Mouse (Mus musculus) spleen, postnatal 14 days (tissue): ENCODE results near the gene Btbd35f13.
"Not testable (repeated sequence)": the region's sequence is repeated elsewhere in the genome, so short reads cannot be mapped to it uniquely, and the experiment has no call there.

Experiments
- DNase-seq, 2 experiments: peaks; one replicate each; pipeline ENCODE4 v3.0.0; 2021 to 2022; ENCODE audit warnings: low spot score in 2 of 2

Gene Btbd35f13

DNA sequence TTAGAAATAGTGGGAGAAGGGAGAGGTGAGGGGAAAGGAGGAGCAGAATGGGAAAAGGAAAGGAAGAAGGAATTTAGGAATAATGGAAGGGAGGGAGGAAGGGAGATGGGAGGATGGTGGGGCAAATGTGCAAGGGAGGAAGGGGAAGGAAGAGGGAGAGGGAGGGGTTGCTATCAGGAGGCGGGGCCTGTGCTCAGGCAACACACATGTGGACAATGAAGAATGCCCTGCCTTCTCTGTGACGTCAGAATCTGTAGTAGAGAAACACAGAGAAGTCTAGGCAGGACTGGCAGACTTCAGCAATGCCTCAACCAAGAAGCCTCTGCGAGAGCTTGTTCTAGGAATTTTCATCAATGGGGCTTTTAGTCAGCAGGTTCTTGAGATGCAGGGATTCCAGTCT is at the start of gene Btbd35f13:
TSS of gene Btbd35f13 (plus strand) at position 301 of the 400 bp plus-strand sequence.
- not testable (repeated sequence) for DNase-seq

DNA sequence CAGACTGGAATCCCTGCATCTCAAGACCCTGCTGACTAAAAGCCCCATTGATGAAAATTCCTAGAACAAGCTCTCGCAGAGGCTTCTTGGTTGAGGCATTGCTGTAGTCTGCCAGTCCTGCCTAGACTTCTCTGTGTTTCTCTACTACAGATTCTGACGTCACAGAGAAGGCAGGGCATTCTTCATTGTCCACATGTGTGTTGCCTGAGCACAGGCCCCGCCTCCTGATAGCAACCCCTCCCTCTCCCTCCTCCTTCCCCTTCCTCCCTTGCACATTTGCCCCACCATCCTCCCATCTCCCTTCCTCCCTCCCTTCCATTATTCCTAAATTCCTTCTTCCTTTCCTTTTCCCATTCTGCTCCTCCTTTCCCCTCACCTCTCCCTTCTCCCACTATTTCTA is 45.3 kb downstream of the Btbd35f13 start, which contains the start of gene Btbd35f14:
TSS of gene Btbd35f14 (minus strand) at position 101 of the 400 bp plus-strand sequence.
- DNase-seq: not testable (repeated sequence)
